Mouse (Mus musculus) MEL (cell line): ENCODE data around the gene Cbfa2t2. TPM values are rescaled to one million over a fixed set of nuclear protein-coding genes. Genes with fewer than 3 reads are reported as not detected.

Experiments used
- DNase-seq: peaks from one replicate; pipeline ENCODE4 v3.0.0; 2011; ENCODE audit warnings: low read depth, low spot score
- H3K27ac ChIP-seq: 2 replicates; pipeline ENCODE4 v1.5.1; 2012; ENCODE audit warnings: low read depth, mild to moderate bottlenecking, control low read depth, low read length, moderate library complexity; ENCODE audit not compliant: control insufficient read depth
- H3K27me3 ChIP-seq, 2 experiments: fragments of 150-350 bp in 1 of 2; sonication (generic) in 1 of 2; 2 replicates each; pipeline ENCODE4 v1.6.1; 2012; ENCODE audit warnings: low read length in 2 of 2, mild to moderate bottlenecking in 2 of 2, improper control_type of control experiment in 1 of 2, moderate library complexity in 1 of 2; ENCODE audit not compliant: insufficient read depth in 2 of 2, control insufficient read depth in 1 of 2
- H3K36me3 ChIP-seq, 2 experiments: 2 replicates each; pipeline ENCODE4 v1.6.1; 2012 to 2014; ENCODE audit warnings: low read length in 2 of 2, improper control_type of control experiment in 1 of 2, inconsistent platforms in 1 of 2, mild to moderate bottlenecking in 1 of 2; ENCODE audit not compliant: insufficient read depth in 2 of 2, control insufficient read depth in 1 of 2
- H3K4me1 ChIP-seq, 2 experiments: fragments of 150-350 bp in 1 of 2; sonication (generic) in 1 of 2; 2 replicates each; pipeline ENCODE4 v1.6.1; 2012; ENCODE audit warnings: low read length in 2 of 2, improper control_type of control experiment in 1 of 2, mild to moderate bottlenecking in 1 of 2; ENCODE audit not compliant: insufficient read depth in 2 of 2, control insufficient read depth in 1 of 2
- H3K4me3 ChIP-seq, 2 experiments: fragments of 150-350 bp in 1 of 2; sonication (generic) in 1 of 2; 2 replicates each; pipeline ENCODE4 v1.5.1; 2012; ENCODE audit warnings: low read depth in 2 of 2, low read length in 2 of 2, mild to moderate bottlenecking in 2 of 2, moderate library complexity in 2 of 2, control low read depth in 1 of 2, improper control_type of control experiment in 1 of 2; ENCODE audit not compliant: control insufficient read depth in 1 of 2, insufficient read depth in 1 of 2
- H3K79me2 ChIP-seq: 2 replicates; pipeline ENCODE4 v1.6.1; 2012; ENCODE audit warnings: mild to moderate bottlenecking, low read length, moderate library complexity; ENCODE audit not compliant: control insufficient read depth, poor library complexity, insufficient read depth
- H3K9ac ChIP-seq: 2 replicates; pipeline ENCODE4 v1.6.1; 2012; ENCODE audit warnings: low read depth, mild to moderate bottlenecking, control low read depth, low read length, moderate library complexity; ENCODE audit not compliant: control insufficient read depth, poor library complexity, severe bottlenecking
- H3K9me3 ChIP-seq: fragments of 150-350 bp; sonication (generic); replicated peaks from 2 replicates; pipeline ENCODE4 v1.6.1; 2012; ENCODE audit warnings: mild to moderate bottlenecking, low read length, improper control_type of control experiment, moderate library complexity; ENCODE audit not compliant: insufficient read depth
- CHD1 ChIP-seq: IDR thresholded peaks from 2 replicates; pipeline ENCODE4 v1.6.1; 2012; ENCODE audit warnings: low read depth, mild to moderate bottlenecking, inconsistent platforms, low read length, improper control_type of control experiment
- CHD2 ChIP-seq: IDR thresholded peaks from 2 replicates; pipeline ENCODE4 v1.6.1; 2011; ENCODE audit warnings: low read length, improper control_type of control experiment
- CTCF ChIP-seq, 3 experiments: IDR thresholded peaks in 2 of 3; conservative IDR thresholded peaks in 1 of 3; 2 replicates each; pipeline ENCODE4 v1.5.1; 2011 to 2012; ENCODE audit warnings: low read length in 3 of 3, low read depth in 2 of 3, mild to moderate bottlenecking in 2 of 3, improper control_type of control experiment in 1 of 3, inconsistent platforms in 1 of 3, mixed read lengths in 1 of 3, moderate library complexity in 1 of 3; ENCODE audit not compliant: control insufficient read depth in 1 of 3, insufficient read depth in 1 of 3, poor library complexity in 1 of 3, severe bottlenecking in 1 of 3
- E2F4 ChIP-seq: IDR thresholded peaks from 2 replicates; pipeline ENCODE4 v1.6.1; 2011; ENCODE audit warnings: low read depth, low read length, improper control_type of control experiment, borderline replicate concordance
- ELF1 ChIP-seq: IDR thresholded peaks from 2 replicates; pipeline ENCODE4 v1.6.1; 2014; ENCODE audit warnings: low read depth, mild to moderate bottlenecking, inconsistent platforms, low read length, improper control_type of control experiment, moderate library complexity
- ETS1 ChIP-seq: IDR thresholded peaks from 2 replicates; pipeline ENCODE4 v1.6.1; 2012; ENCODE audit warnings: low read depth, mild to moderate bottlenecking, inconsistent platforms, low read length, improper control_type of control experiment, moderate library complexity
- GABPA ChIP-seq: IDR thresholded peaks from 2 replicates; pipeline ENCODE4 v1.6.1; 2012; ENCODE audit warnings: low read depth, mild to moderate bottlenecking, inconsistent platforms, low read length, improper control_type of control experiment, moderate library complexity
- HCFC1 ChIP-seq: IDR thresholded peaks from 2 replicates; pipeline ENCODE4 v1.6.1; 2012; ENCODE audit warnings: low read depth, mild to moderate bottlenecking, inconsistent platforms, low read length, improper control_type of control experiment, moderate library complexity
- KAT2A ChIP-seq: conservative IDR thresholded peaks from 2 replicates; pipeline ENCODE4 v1.6.1; 2012; ENCODE audit warnings: low read depth, low read length, improper control_type of control experiment, inconsistent platforms
- MAFK ChIP-seq: IDR thresholded peaks from 2 replicates; pipeline ENCODE4 v1.6.1; 2011; ENCODE audit warnings: low read depth, mild to moderate bottlenecking, low read length, improper control_type of control experiment, borderline replicate concordance
- MAX ChIP-seq: IDR thresholded peaks from 2 replicates; pipeline ENCODE4 v1.6.1; 2011; ENCODE audit warnings: low read length, improper control_type of control experiment
- MAZ ChIP-seq: IDR thresholded peaks from 2 replicates; pipeline ENCODE4 v1.6.1; 2012; ENCODE audit warnings: low read depth, mild to moderate bottlenecking, inconsistent platforms, low read length, improper control_type of control experiment
- MXI1 ChIP-seq: IDR thresholded peaks from 2 replicates; pipeline ENCODE4 v1.6.1; 2011; ENCODE audit warnings: mild to moderate bottlenecking, low read depth, low read length, improper control_type of control experiment
- NRF1 ChIP-seq: IDR thresholded peaks from 2 replicates; pipeline ENCODE4 v1.6.1; 2014; ENCODE audit warnings: low read depth, mild to moderate bottlenecking, inconsistent platforms, low read length, improper control_type of control experiment, moderate library complexity; ENCODE audit not compliant: poor library complexity, insufficient read depth, severe bottlenecking
- POLR2A ChIP-seq, 2 experiments: IDR thresholded peaks; 2 replicates each; pipeline ENCODE4 v1.6.1; 2011 to 2012; ENCODE audit warnings: low read length in 2 of 2, mild to moderate bottlenecking in 2 of 2, control low read depth in 1 of 2, improper control_type of control experiment in 1 of 2, low read depth in 1 of 2, moderate library complexity in 1 of 2; ENCODE audit not compliant: control insufficient read depth in 1 of 2, insufficient read depth in 1 of 2, poor library complexity in 1 of 2
- POLR2AphosphoS2 ChIP-seq: IDR thresholded peaks from 2 replicates; pipeline ENCODE4 v1.6.1; 2011; ENCODE audit warnings: low read length, improper control_type of control experiment
- POLR2AphosphoS5 ChIP-seq: IDR thresholded peaks from 2 replicates; pipeline ENCODE4 v1.6.1; 2012; ENCODE audit warnings: low read depth, borderline replicate concordance, mild to moderate bottlenecking, inconsistent platforms, low read length, moderate library complexity, mixed read lengths
- RCOR1 ChIP-seq: IDR thresholded peaks from 2 replicates; pipeline ENCODE4 v1.6.1; 2012; ENCODE audit warnings: low read depth, mild to moderate bottlenecking, inconsistent platforms, low read length, improper control_type of control experiment
- SIN3A ChIP-seq: IDR thresholded peaks from 2 replicates; pipeline ENCODE4 v1.6.1; 2012; ENCODE audit warnings: low read length, improper control_type of control experiment, inconsistent platforms
- SMC3 ChIP-seq: IDR thresholded peaks from 2 replicates; pipeline ENCODE4 v1.6.1; 2011; ENCODE audit warnings: low read depth, low read length, improper control_type of control experiment
- TAL1 ChIP-seq: IDR thresholded peaks from 2 replicates; pipeline ENCODE4 v1.6.1; 2012; ENCODE audit warnings: mild to moderate bottlenecking, inconsistent platforms, low read length, moderate library complexity, mixed read lengths
- TBP ChIP-seq: IDR thresholded peaks from 2 replicates; pipeline ENCODE4 v1.8.0; 2011; ENCODE audit warnings: low read depth, low read length, improper control_type of control experiment
- USF1 ChIP-seq: IDR thresholded peaks from 2 replicates; pipeline ENCODE4 v1.6.1; 2014; ENCODE audit warnings: low read depth, mild to moderate bottlenecking, inconsistent platforms, low read length, improper control_type of control experiment, moderate library complexity
- USF2 ChIP-seq, 2 experiments: IDR thresholded peaks; 2 replicates each; pipeline ENCODE4 v1.6.1; 2011 to 2012; ENCODE audit warnings: improper control_type of control experiment in 2 of 2, low read length in 2 of 2, borderline replicate concordance in 1 of 2, inconsistent platforms in 1 of 2, low read depth in 1 of 2, mild to moderate bottlenecking in 1 of 2; ENCODE audit not compliant: insufficient read depth in 1 of 2
- ZC3H11A ChIP-seq: IDR thresholded peaks from 2 replicates; pipeline ENCODE4 v1.6.1; 2012; ENCODE audit warnings: low read depth, mild to moderate bottlenecking, inconsistent platforms, low read length, improper control_type of control experiment
- ZNF384 ChIP-seq: IDR thresholded peaks from 2 replicates; pipeline ENCODE4 v1.6.1; 2012; ENCODE audit warnings: low read depth, mild to moderate bottlenecking, inconsistent platforms, low read length, improper control_type of control experiment
- polyA plus RNA-seq, 2 experiments: library from polyadenylated mRNA; stranded (reverse) in 1 of 2; unstranded in 1 of 2; fragments of >175 nt in 1 of 2; fragments of >200 nt in 1 of 2; gene quantifications; 2 replicates each; pipeline versions ENCODE4 v1.2.1 to v1.2.4; 2012; ENCODE audit warnings: low replicate concordance in 2 of 2, low read depth in 1 of 2; ENCODE audit not compliant: insufficient read length in 2 of 2, insufficient read depth in 1 of 2, missing spikeins in 1 of 2
- total RNA-seq: library from RNA; depleted of rRNA; stranded (reverse); fragments of 300-350 nt; gene quantifications from 2 replicates; pipeline ENCODE4 v1.2.3, GENCODE M21; 2012

The Cbfa2t2 gene
- total and polyA plus RNA-seq, 3 experiments = 5.9 to 23.1 TPM; not detected in 1

- Histone ChIP-seq H3K9me3 (no peaks in the 10 kb centered on the region), H3K79me2 (no peaks in the 10 kb centered on the region), H3K36me3 (no peaks in the 10 kb centered on the region), H3K27me3 (no peaks in the 10 kb centered on the region), H3K4me3 (no peak overlapping the region), H3K4me1 (no peaks in the 10 kb centered on the region), H3K27ac (no peak overlapping the region), H3K9ac (no peak overlapping the region)
- TF ChIP-seq CHD1 = no peak
- no peak for TF ChIP-seq SMC3
- TF ChIP-seq TBP = no peak
- TF ChIP-seq ZC3H11A = no peak
- TF ChIP-seq GABPA = no peak
- no peak for TF ChIP-seq RCOR1
- TF ChIP-seq CHD2 = no peak
- TF ChIP-seq MAX = no peak
- DNase-seq = no peak
Measured at GRCm38 (mm10) chr2:154394602-154395001, 41.7 kb upstream of the Cbfa2t2 start.

DNA sequence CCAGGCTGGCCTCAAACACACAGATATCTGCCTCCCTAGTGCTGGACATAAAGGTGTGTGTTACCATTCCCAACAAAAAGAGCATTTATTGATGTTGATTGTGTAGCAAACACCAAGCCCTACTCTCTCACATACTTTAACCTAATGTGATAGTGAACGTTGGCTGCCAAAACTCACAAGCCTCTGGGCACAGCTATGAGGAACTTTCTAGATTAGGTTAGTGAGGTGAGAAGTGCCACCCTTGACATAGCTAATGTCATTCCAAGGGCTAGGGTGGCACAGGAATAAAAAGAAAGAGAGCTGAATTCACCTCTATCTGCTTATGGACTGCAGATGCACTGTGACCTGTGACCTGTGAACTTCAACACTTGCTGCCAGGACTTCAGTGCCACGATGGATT is 39.8 kb upstream of the Cbfa2t2 start:
- H3K36me3 ChIP-seq = no peaks in the 10 kb centered on the region
- no peak overlapping the region for H3K27ac ChIP-seq
- no peak overlapping the region for H3K9ac ChIP-seq
- H3K79me2 ChIP-seq = no peaks in the 10 kb centered on the region
- no peak overlapping the region for H3K4me3 ChIP-seq
- H3K9me3 ChIP-seq = no peaks in the 10 kb centered on the region
- no peak for DNase-seq
- H3K4me1 ChIP-seq = no peaks in the 10 kb centered on the region
- H3K27me3 ChIP-seq = no peaks in the 10 kb centered on the region
- TF ChIP-seq SMC3 (no peak), HCFC1 (no peak), RCOR1 (no peak), POLR2A (IDR thresholded peaks at IDR 0.05; ENCODE audit: control insufficient read depth in 1 of 2, insufficient read depth in 1 of 2, low read depth in 1 of 2, low read length in 2 of 2, poor library complexity in 1 of 2) (no peak), ZNF384 (no peak), ETS1 (no peak), TBP (no peak), POLR2AphosphoS2 (no peak), CTCF (IDR thresholded peaks at IDR 0.05 in 2 of 3, conservative IDR thresholded peaks at IDR 0.05 in 1 of 3; ENCODE audit: control insufficient read depth in 1 of 3, insufficient read depth in 1 of 3, low read depth in 2 of 3, low read length in 3 of 3, poor library complexity in 1 of 3, severe bottlenecking in 1 of 3) (no peak)
- TF ChIP-seq, all 39 proteins: peak for 0

- H3K27me3 ChIP-seq = no peaks in the 10 kb centered on the region
- no peak overlapping the region for H3K4me3 ChIP-seq
- H3K79me2 ChIP-seq = no peaks in the 10 kb centered on the region
- TF ChIP-seq MAX = no peak
- no peak for TF ChIP-seq MAFK
- TF ChIP-seq TBP = no peak
- no peak for TF ChIP-seq ETS1
- TF ChIP-seq ELF1 = no peak
- TF ChIP-seq MXI1 = no peak
- no peak for TF ChIP-seq MAZ
- TF ChIP-seq KAT2A = no peak
- no peak for TF ChIP-seq E2F4
- no peak for TF ChIP-seq CHD1
- TF ChIP-seq USF2 (IDR thresholded peaks at IDR 0.05; ENCODE audit: borderline replicate concordance in 1 of 2, insufficient read depth in 1 of 2, low read depth in 1 of 2, low read length in 2 of 2) = no peak
- TF ChIP-seq NRF1 = no peak
- TF ChIP-seq USF1 = no peak
- no peak for TF ChIP-seq GABPA
- no peak for TF ChIP-seq SIN3A
- no peak for TF ChIP-seq POLR2AphosphoS5
- no peak for TF ChIP-seq ZC3H11A
- no peak for TF ChIP-seq TAL1
- no peak for TF ChIP-seq POLR2AphosphoS2
- no peak overlapping the region for H3K27ac ChIP-seq
- no peak overlapping the region for H3K9ac ChIP-seq
- DNase-seq = no peak
- no peaks in the 10 kb centered on the region for H3K9me3 ChIP-seq
- peaks cover 0 to 8% of the 10 kb centered on the region in 2 experiments; a peak in 2 of 4 replicates for H3K36me3 ChIP-seq
- H3K4me1 ChIP-seq = peaks cover 0 to 8% of the 10 kb centered on the region in 2 experiments; a peak in 2 of 4 replicates
Measured at GRCm38 (mm10) chr2:154398267-154398666, 38.0 kb upstream of the Cbfa2t2 start.
